Mouse (Mus musculus) embryonic facial prominence, embryonic 10.5 days (tissue): Measurements from ENCODE around the gene H2-Ke6. TPM values are rescaled to one million over a fixed set of nuclear protein-coding genes. Genes with fewer than 3 reads are reported as not detected.
A peak's percentile ranks its signal among the peaks of the same experiment; 100 is the strongest.

Source experiments
- DNase-seq: peaks from one replicate; pipeline ENCODE4 v3.0.0-alpha.2; 2017; ENCODE audit warnings: low spot score
- H3K27ac ChIP-seq: fragments of 300-500 bp; sonication (generic); replicated peaks from 2 replicates; pipeline ENCODE4 v1.5.1; 2016; ENCODE audit warnings: mild to moderate bottlenecking
- H3K27me3 ChIP-seq: fragments of 300-500 bp; sonication (generic); replicated peaks from 2 replicates; pipeline ENCODE4 v1.6.1; 2016; ENCODE audit warnings: low read depth, mild to moderate bottlenecking; ENCODE audit not compliant: poor library complexity, severe bottlenecking
- H3K36me3 ChIP-seq: fragments of 300-500 bp; sonication (generic); replicated peaks from 2 replicates; pipeline ENCODE4 v1.6.1; 2016; ENCODE audit warnings: mild to moderate bottlenecking, moderate library complexity
- H3K4me1 ChIP-seq: fragments of 300-500 bp; sonication (generic); 2 replicates; pipeline ENCODE4 v1.6.1; 2016
- H3K4me3 ChIP-seq: fragments of 300-500 bp; sonication (generic); 2 replicates; pipeline ENCODE4 v1.5.1; 2016; ENCODE audit warnings: mild to moderate bottlenecking, moderate library complexity
- H3K9me3 ChIP-seq: fragments of 300-500 bp; sonication (generic); 2 replicates; pipeline ENCODE4 v1.6.1; 2016; ENCODE audit warnings: mild to moderate bottlenecking
- WGBS: fragments of 180-500 bp; shearing (Covaris S2); methylation state at CpG from one replicate; pipeline ENCODE4 v1.1.7; 2016; 5-methylcytosine and 5-hydroxymethylcytosine counted together
- polyA plus RNA-seq: library from polyadenylated mRNA; unstranded; fragments of >200 nt; fragmentation: Nextera tagmentation; extraction: Ambion mirVana; gene quantifications from 2 replicates; pipeline ENCODE4 v1.2.1, GENCODE M21; 2016

The H2-Ke6 gene
- polyA plus RNA-seq, 1 experiment from 2014 or later, result 41.4 TPM

GRCm38 (mm10) chr17:34026917-34027655, 774 bp downstream of the H2-Ke6 start:
- 7% methylated on average over 36 of the region's 36 CpGs for WGBS
- peaks cover 79% of the 10 kb centered on the region for H3K4me1 ChIP-seq
- peak; percentile 40 for DNase-seq
- peaks cover 44% of the 10 kb centered on the region for H3K36me3 ChIP-seq
- H3K27ac ChIP-seq, result peak overlapping the region; percentile 97
- H3K27me3 ChIP-seq, result no peaks in the 10 kb centered on the region
- no peaks in the 10 kb centered on the region for H3K9me3 ChIP-seq
- H3K4me3 ChIP-seq, result peak overlapping the region; percentile 96

- 30% methylated on average over 2 of the region's 2 CpGs for WGBS
- Histone ChIP-seq H3K9me3 (peaks cover under 1% of the 10 kb centered on the region; the same call in 1 of the 2 replicates), H3K27ac (peak overlapping the region; percentile 97), H3K27me3 (no peaks in the 10 kb centered on the region), H3K4me3 (peak overlapping the region; percentile 96), H3K36me3 (peaks cover 53% of the 10 kb centered on the region), H3K4me1 (peaks cover 82% of the 10 kb centered on the region)
- no peak for DNase-seq
Observed at GRCm38 (mm10) chr17:34026221-34026620, 1.6 kb downstream of the H2-Ke6 start.

- H3K27ac ChIP-seq, result peak overlapping the region; percentile 97
Observed at GRCm38 (mm10) chr17:34025756-34026151, 2.1 kb downstream of the H2-Ke6 start.

GRCm38 (mm10) chr17:34024861-34025755, 2.8 kb downstream of the H2-Ke6 start:
- peak; percentile 68 for DNase-seq
- H3K9me3 ChIP-seq, result peaks cover 9% of the 10 kb centered on the region
- peak overlapping the region; percentile 96 for H3K4me3 ChIP-seq
- peaks cover 58% of the 10 kb centered on the region for H3K36me3 ChIP-seq
- WGBS, result under 1% methylated on average over 57 of the region's 57 CpGs
- H3K27me3 ChIP-seq, result no peaks in the 10 kb centered on the region
- H3K27ac ChIP-seq, result peak overlapping the region; percentile 97
- H3K4me1 ChIP-seq, result peaks cover 74% of the 10 kb centered on the region

More at GRCm38 (mm10) chr17:34025756-34026151, 2.1 kb downstream of the H2-Ke6 start:
- H3K36me3 ChIP-seq, result peaks cover 57% of the 10 kb centered on the region
- DNase-seq, result peak; percentile 79
- 8% methylated on average over 7 of the region's 7 CpGs for WGBS
- peak overlapping the region; percentile 96 for H3K4me3 ChIP-seq
- no peaks in the 10 kb centered on the region for H3K27me3 ChIP-seq
- H3K9me3 ChIP-seq, result peaks cover 5% of the 10 kb centered on the region; the same call in 1 of the 2 replicates
- peaks cover 80% of the 10 kb centered on the region for H3K4me1 ChIP-seq

- Histone ChIP-seq H3K4me3 (peak within 1 kb of the TSS; percentile 96), H3K27ac (peak within 1 kb of the TSS; percentile 97), H3K36me3 (peaks cover 58% of the 10 kb centered on the region), H3K4me1 (peaks cover 66% of the 10 kb centered on the region), H3K27me3 (no peaks in the 10 kb centered on the region), H3K9me3 (peaks cover 17% of the 10 kb centered on the region)
- WGBS, result 1% methylated on average over 58 of the region's 58 CpGs
- peak; percentile 95 for DNase-seq
Observed at GRCm38 (mm10) chr17:34024317-34024821, 3.5 kb downstream of the H2-Ke6 start, which contains the start of gene Ring1. Ring1 (minus strand) TSS chr17:34024680.

- Histone ChIP-seq H3K4me1 (peaks cover 60% of the 10 kb centered on the region), H3K36me3 (peaks cover 55% of the 10 kb centered on the region), H3K4me3 (peak overlapping the region; percentile 96), H3K27ac (peak overlapping the region; percentile 97), H3K27me3 (no peaks in the 10 kb centered on the region), H3K9me3 (peaks cover 21% of the 10 kb centered on the region)
- 75% methylated on average over 9 of the region's 9 CpGs for WGBS
- no peak for DNase-seq
Observed at GRCm38 (mm10) chr17:34023678-34024077, 4.2 kb downstream of the H2-Ke6 start.

GRCm38 (mm10) chr17:34022987-34023386, 4.9 kb downstream of the H2-Ke6 start:
- Histone ChIP-seq H3K27me3 (no peaks in the 10 kb centered on the region), H3K9me3 (peaks cover 24% of the 10 kb centered on the region), H3K36me3 (peaks cover 48% of the 10 kb centered on the region), H3K27ac (peak overlapping the region; percentile 24; the same call in 1 of the 2 replicates), H3K4me3 (peak overlapping the region; percentile 96), H3K4me1 (peaks cover 53% of the 10 kb centered on the region)
- WGBS, result 96% methylated on average over 20 of the region's 20 CpGs
- no peak for DNase-seq

- no peak for DNase-seq
- 0 out of 2 replicates have a peak overlapping the region, but pooled peaks have one; percentile 40 for H3K27ac ChIP-seq
- H3K9me3 ChIP-seq, result peaks cover 24% of the 10 kb centered on the region
- H3K4me1 ChIP-seq, result peaks cover 47% of the 10 kb centered on the region
- 94% methylated on average over 14 of the region's 14 CpGs for WGBS
- no peaks in the 10 kb centered on the region for H3K27me3 ChIP-seq
- peaks cover 46% of the 10 kb centered on the region for H3K36me3 ChIP-seq
- peak overlapping the region; percentile 22; the same call in 1 of the 2 replicates for H3K4me3 ChIP-seq
Observed at GRCm38 (mm10) chr17:34022414-34022783, 5.5 kb downstream of the H2-Ke6 start.

GRCm38 (mm10) chr17:34021539-34022413, 6.1 kb downstream of the H2-Ke6 start:
- Histone ChIP-seq H3K27me3 (no peaks in the 10 kb centered on the region), H3K4me3 (peak overlapping the region; percentile 22; the same call in 1 of the 2 replicates), H3K4me1 (peaks cover 41% of the 10 kb centered on the region), H3K9me3 (peaks cover 27% of the 10 kb centered on the region), H3K27ac (0 out of 2 replicates have a peak overlapping the region, but pooled peaks have one; percentile 40), H3K36me3 (peaks cover 48% of the 10 kb centered on the region)
- no peak for DNase-seq
- 95% methylated on average over 23 of the region's 23 CpGs for WGBS

- Histone ChIP-seq H3K4me3 (no peak overlapping the region), H3K27ac (no peak overlapping the region), H3K4me1 (no peaks in the 10 kb centered on the region), H3K36me3 (peaks cover 12% of the 10 kb centered on the region), H3K9me3 (peaks cover 17% of the 10 kb centered on the region; the same call in 1 of the 2 replicates), H3K27me3 (no peaks in the 10 kb centered on the region)
- WGBS, result 93% methylated on average over 8 of the region's 8 CpGs
- DNase-seq, result no peak
Observed at GRCm38 (mm10) chr17:34013436-34013835, 14.4 kb downstream of the H2-Ke6 start.

GRCm38 (mm10) chr17:34010156-34010555, 17.7 kb downstream of the H2-Ke6 start:
- Histone ChIP-seq H3K4me3 (no peak overlapping the region), H3K9me3 (0 out of 2 replicates have a peak, but pooled peaks cover 3% of the 10 kb centered on the region), H3K36me3 (peaks cover 4% of the 10 kb centered on the region), H3K27me3 (no peaks in the 10 kb centered on the region), H3K4me1 (no peaks in the 10 kb centered on the region), H3K27ac (no peak overlapping the region)
- DNase-seq, result no peak
- 82% methylated on average over 5 of the region's 5 CpGs for WGBS
